Mouse (Mus musculus) ES-Bruce4 (cell line): ENCODE measurements around the gene Vpreb3. TPM values are rescaled to one million over a fixed set of nuclear protein-coding genes. Genes with fewer than 3 reads are reported as not detected.

Source experiments
- H3K27ac ChIP-seq: 2 replicates; pipeline ENCODE4 v1.5.1; 2012; ENCODE audit warnings: low read length, inconsistent platforms; ENCODE audit not compliant: insufficient read depth
- H3K27me3 ChIP-seq: 2 replicates; pipeline ENCODE4 v1.6.1; 2012; ENCODE audit warnings: mild to moderate bottlenecking, low read length, inconsistent platforms; ENCODE audit not compliant: control insufficient read depth, poor library complexity, insufficient read depth, severe bottlenecking
- H3K36me3 ChIP-seq: 2 replicates; pipeline ENCODE4 v1.6.1; 2012; ENCODE audit warnings: inconsistent platforms, mild to moderate bottlenecking, low read length, moderate library complexity; ENCODE audit not compliant: control insufficient read depth, poor library complexity, insufficient read depth, severe bottlenecking
- H3K4me1 ChIP-seq: one replicate; pipeline ENCODE4 v1.8.1; 2011; ENCODE audit warnings: low read length; ENCODE audit not compliant: control insufficient read depth, insufficient read depth
- H3K4me3 ChIP-seq: 2 replicates; pipeline ENCODE4 v1.5.1; 2011; ENCODE audit warnings: low read depth, mild to moderate bottlenecking, low read length
- H3K9ac ChIP-seq: 2 replicates; pipeline ENCODE4 v1.6.1; 2012; ENCODE audit warnings: low read depth, mild to moderate bottlenecking, inconsistent platforms; ENCODE audit not compliant: poor library complexity, severe bottlenecking
- H3K9me3 ChIP-seq: replicated peaks from 2 replicates; pipeline ENCODE4 v1.6.1; 2012; ENCODE audit warnings: mild to moderate bottlenecking, low read length, inconsistent platforms; ENCODE audit not compliant: control insufficient read depth, poor library complexity, insufficient read depth, severe bottlenecking
- CTCF ChIP-seq: IDR thresholded peaks from one replicate; pipeline ENCODE4 v1.8.1; 2011; ENCODE audit warnings: low read depth, low read length
- EP300 ChIP-seq: IDR thresholded peaks from 2 replicates; pipeline ENCODE4 v1.6.1; 2011; ENCODE audit warnings: low read depth, low read length; ENCODE audit not compliant: insufficient read depth
- POLR2A ChIP-seq: IDR thresholded peaks from one replicate; pipeline ENCODE4 v1.8.1; 2011; ENCODE audit warnings: low read length; ENCODE audit not compliant: insufficient read depth
- polyA plus RNA-seq: library from polyadenylated mRNA; stranded (reverse); fragments of >200 nt; gene quantifications from 2 replicates; pipeline ENCODE4 v1.2.4, GENCODE M21; 2011; ENCODE audit warnings: low read depth; ENCODE audit not compliant: missing spikeins, insufficient read depth, insufficient read length

Gene Vpreb3
- polyA plus RNA-seq, 1 experiment: not detected

DNA sequence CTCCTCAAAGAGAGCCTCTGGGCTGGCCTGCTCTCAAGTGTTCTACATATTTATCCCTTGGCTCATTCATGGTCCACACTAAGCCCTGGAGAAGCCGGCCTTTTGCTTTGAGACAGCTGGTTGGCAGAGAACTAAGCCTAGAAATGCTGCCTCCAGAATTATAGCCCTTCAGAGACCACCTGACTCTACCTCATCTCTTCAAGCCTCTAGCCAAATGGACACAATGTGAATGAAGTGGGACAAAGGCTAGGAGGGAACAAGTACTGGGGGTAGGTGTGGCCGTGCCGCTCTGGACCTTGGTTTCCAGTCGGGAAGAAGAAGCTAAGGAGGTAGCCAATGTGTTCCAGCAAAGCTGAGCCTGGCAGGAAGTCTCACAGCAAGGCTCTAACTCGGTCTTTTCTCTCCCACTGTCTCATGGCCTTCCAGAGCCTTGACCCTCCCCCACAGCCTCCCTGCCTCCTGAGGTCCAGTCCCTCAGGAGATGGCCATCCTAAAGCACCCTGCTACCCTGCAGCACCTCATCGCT, 44.8 kb upstream of the Vpreb3 start:
- Histone ChIP-seq H3K9ac (no peak overlapping the region), H3K4me3 (no peak overlapping the region), H3K36me3 (peaks cover 21% of the 10 kb centered on the region), H3K9me3 (no peaks in the 10 kb centered on the region), H3K27me3 (no peaks in the 10 kb centered on the region), H3K4me1 (no peaks in the 10 kb centered on the region), H3K27ac (no peak overlapping the region)
- TF ChIP-seq EP300 (no peak), CTCF (no peak), POLR2A (no peak)

GRCm38 (mm10) chr10:75898846-75899245, 44.0 kb upstream of the Vpreb3 start:
- no peak overlapping the region for H3K9ac ChIP-seq
- H3K9me3 ChIP-seq: no peaks in the 10 kb centered on the region
- no peak overlapping the region for H3K27ac ChIP-seq
- no peak for TF ChIP-seq EP300
- no peak for TF ChIP-seq POLR2A
- no peak for TF ChIP-seq CTCF
- H3K27me3 ChIP-seq: no peaks in the 10 kb centered on the region
- no peak overlapping the region for H3K4me3 ChIP-seq
- H3K36me3 ChIP-seq: peaks cover 28% of the 10 kb centered on the region
- H3K4me1 ChIP-seq: no peaks in the 10 kb centered on the region

GRCm38 (mm10) chr10:75904391-75904790, 38.5 kb upstream of the Vpreb3 start:
- H3K36me3 ChIP-seq: peaks cover 33% of the 10 kb centered on the region
- no peak overlapping the region for H3K4me3 ChIP-seq
- no peak overlapping the region for H3K9ac ChIP-seq
- H3K9me3 ChIP-seq: no peaks in the 10 kb centered on the region
- H3K27ac ChIP-seq: no peak overlapping the region
- H3K27me3 ChIP-seq: no peaks in the 10 kb centered on the region
- no peaks in the 10 kb centered on the region for H3K4me1 ChIP-seq
- TF ChIP-seq POLR2A: no peak
- TF ChIP-seq EP300: no peak
- no peak for TF ChIP-seq CTCF

GRCm38 (mm10) chr10:75906882-75907281, 36.0 kb upstream of the Vpreb3 start:
- Histone ChIP-seq H3K27ac (no peak overlapping the region), H3K27me3 (no peaks in the 10 kb centered on the region), H3K9me3 (no peaks in the 10 kb centered on the region), H3K36me3 (peaks cover 42% of the 10 kb centered on the region), H3K4me1 (no peaks in the 10 kb centered on the region), H3K4me3 (no peak overlapping the region), H3K9ac (no peak overlapping the region)
- TF ChIP-seq POLR2A (no peak), EP300 (no peak), CTCF (no peak)

GRCm38 (mm10) chr10:75910698-75911097, 32.2 kb upstream of the Vpreb3 start:
- Histone ChIP-seq H3K27ac (no peak overlapping the region), H3K9me3 (no peaks in the 10 kb centered on the region)

GRCm38 (mm10) chr10:75913013-75913589, 29.8 kb upstream of the Vpreb3 start:
- TF ChIP-seq CTCF: no peak
- TF ChIP-seq POLR2A: no peak
- no peak for TF ChIP-seq EP300
- peaks cover 19% of the 10 kb centered on the region for H3K36me3 ChIP-seq
- H3K9me3 ChIP-seq: no peaks in the 10 kb centered on the region
- no peak overlapping the region for H3K9ac ChIP-seq
- H3K27me3 ChIP-seq: no peaks in the 10 kb centered on the region
- H3K4me1 ChIP-seq: peaks cover 2% of the 10 kb centered on the region
- H3K27ac ChIP-seq: no peak overlapping the region
- no peak overlapping the region for H3K4me3 ChIP-seq

More at GRCm38 (mm10) chr10:75910698-75911097, 32.2 kb upstream of the Vpreb3 start:
- Histone ChIP-seq H3K4me3 (no peak overlapping the region), H3K4me1 (no peaks in the 10 kb centered on the region), H3K36me3 (peaks cover 20% of the 10 kb centered on the region), H3K27me3 (no peaks in the 10 kb centered on the region), H3K9ac (no peak overlapping the region)
- TF ChIP-seq EP300: no peak
- no peak for TF ChIP-seq CTCF
- TF ChIP-seq POLR2A: no peak
